Mouse (Mus musculus) CH12.LX (cell line): ENCODE measurements around the gene Cst6. TPM values are rescaled to one million over a fixed set of nuclear protein-coding genes. Genes with fewer than 3 reads are reported as not detected.

Experiments used
- DNase-seq: peaks from one replicate; pipeline ENCODE4 v3.0.0-alpha.2; 2013; ENCODE audit errors: extremely low read depth
- H3K27ac ChIP-seq: 2 replicates; pipeline ENCODE4 v1.5.1; 2012; ENCODE audit warnings: low read depth, mild to moderate bottlenecking, control low read depth, moderate library complexity; ENCODE audit not compliant: insufficient read depth
- H3K27me3 ChIP-seq: replicated peaks from 2 replicates; pipeline ENCODE3; 2012; ENCODE audit warnings: inconsistent platforms
- H3K36me3 ChIP-seq, 2 experiments: replicated peaks in 1 of 2; 2 replicates each; pipeline versions ENCODE3 to v1.6.1; 2012; ENCODE audit warnings: inconsistent platforms in 1 of 2, low read length in 1 of 2, mild to moderate bottlenecking in 1 of 2, mixed read lengths in 1 of 2, moderate library complexity in 1 of 2; ENCODE audit not compliant: control insufficient read depth in 1 of 2, insufficient read depth in 1 of 2
- H3K4me1 ChIP-seq, 2 experiments: 2 replicates each; pipeline ENCODE4 v1.6.1; 2012; ENCODE audit warnings: inconsistent platforms in 1 of 2, moderate library complexity in 1 of 2; ENCODE audit not compliant: insufficient read depth in 2 of 2, control insufficient read depth in 1 of 2
- H3K4me2 ChIP-seq: 2 replicates; pipeline ENCODE4 v1.6.1; 2012; ENCODE audit warnings: low read depth, mild to moderate bottlenecking, control low read depth; ENCODE audit not compliant: poor library complexity, insufficient read depth, severe bottlenecking
- H3K4me3 ChIP-seq, 3 experiments: fragments of 150-350 bp in 1 of 3; sonication (generic) in 1 of 3; replicated peaks in 1 of 3; 2 replicates each; pipeline versions ENCODE3 to v1.5.1; 2011 to 2012; ENCODE audit warnings: low read depth in 2 of 3, low read length in 2 of 3, mild to moderate bottlenecking in 2 of 3, moderate library complexity in 2 of 3, control low read depth in 1 of 3, improper control_type of control experiment in 1 of 3, inconsistent platforms in 1 of 3, mixed read lengths in 1 of 3; ENCODE audit not compliant: poor library complexity in 1 of 3
- H3K79me2 ChIP-seq: replicated peaks from 2 replicates; pipeline ENCODE4 v1.6.1; 2012; ENCODE audit warnings: mild to moderate bottlenecking, moderate library complexity; ENCODE audit not compliant: control insufficient read depth, poor library complexity, insufficient read depth, severe bottlenecking; ENCODE audit errors: extremely low read depth
- H3K9ac ChIP-seq: 2 replicates; pipeline ENCODE4 v1.6.1; 2012; ENCODE audit warnings: low read depth, mild to moderate bottlenecking, control low read depth, moderate library complexity; ENCODE audit not compliant: insufficient read depth
- H3K9me3 ChIP-seq: replicated peaks from 2 replicates; pipeline ENCODE3; 2012; ENCODE audit warnings: low read length, inconsistent platforms, mixed read lengths
- BHLHE40 ChIP-seq: IDR thresholded peaks from 2 replicates; pipeline ENCODE4 v1.6.1; 2011; ENCODE audit warnings: mild to moderate bottlenecking, low read depth, low read length, improper control_type of control experiment
- CHD1 ChIP-seq: IDR thresholded peaks from 2 replicates; pipeline ENCODE4 v1.6.1; 2012; ENCODE audit warnings: low read depth, low read length, improper control_type of control experiment, inconsistent platforms
- CTCF ChIP-seq, 2 experiments: IDR thresholded peaks in 1 of 2; conservative IDR thresholded peaks in 1 of 2; 2 replicates each; pipeline ENCODE4 v1.5.1; 2011 to 2012; ENCODE audit warnings: low read depth in 2 of 2, low read length in 2 of 2, improper control_type of control experiment in 1 of 2, inconsistent platforms in 1 of 2, mild to moderate bottlenecking in 1 of 2, moderate library complexity in 1 of 2
- ELF1 ChIP-seq: IDR thresholded peaks from 2 replicates; pipeline ENCODE4 v1.6.1; 2014; ENCODE audit warnings: low read depth, mild to moderate bottlenecking, inconsistent platforms, low read length, improper control_type of control experiment
- HCFC1 ChIP-seq: IDR thresholded peaks from 2 replicates; pipeline ENCODE4 v1.6.1; 2012; ENCODE audit warnings: low read depth, mild to moderate bottlenecking, inconsistent platforms, low read length, improper control_type of control experiment
- MAZ ChIP-seq: IDR thresholded peaks from 2 replicates; pipeline ENCODE4 v1.6.1; 2012; ENCODE audit warnings: low read depth, mild to moderate bottlenecking, inconsistent platforms, low read length, improper control_type of control experiment, moderate library complexity
- MXI1 ChIP-seq: IDR thresholded peaks from 2 replicates; pipeline ENCODE4 v1.6.1; 2011; ENCODE audit warnings: mild to moderate bottlenecking, low read depth, low read length, improper control_type of control experiment
- MYC ChIP-seq: IDR thresholded peaks from 2 replicates; pipeline ENCODE4 v1.6.1; 2011; ENCODE audit warnings: low read depth, mild to moderate bottlenecking, improper control_type of control experiment, low read length
- NELFE ChIP-seq: IDR thresholded peaks from 2 replicates; pipeline ENCODE4 v1.6.1; 2011; ENCODE audit warnings: low read depth, low read length, improper control_type of control experiment
- POLR2AphosphoS2 ChIP-seq: IDR thresholded peaks from 2 replicates; pipeline ENCODE4 v1.6.1; 2011; ENCODE audit warnings: low read depth, low read length, improper control_type of control experiment
- RCOR1 ChIP-seq: conservative IDR thresholded peaks from 2 replicates; pipeline ENCODE4 v1.6.1; 2012; ENCODE audit warnings: low read depth, mild to moderate bottlenecking, inconsistent platforms, low read length, improper control_type of control experiment
- SMC3 ChIP-seq: IDR thresholded peaks from 2 replicates; pipeline ENCODE4 v1.6.1; 2011; ENCODE audit warnings: low read depth, low read length, improper control_type of control experiment
- UBTF ChIP-seq: IDR thresholded peaks from 2 replicates; pipeline ENCODE4 v1.6.1; 2012; ENCODE audit warnings: low read depth, mild to moderate bottlenecking, inconsistent platforms, low read length, improper control_type of control experiment, moderate library complexity
- USF2 ChIP-seq: conservative IDR thresholded peaks from 2 replicates; pipeline ENCODE4 v1.6.1; 2011; ENCODE audit warnings: low read depth, low read length, improper control_type of control experiment
- ZNF384 ChIP-seq: IDR thresholded peaks from 2 replicates; pipeline ENCODE4 v1.6.1; 2012; ENCODE audit warnings: low read depth, low read length, improper control_type of control experiment, inconsistent platforms
- dilution Hi-C: fragments of 300-500 bp; cut with MboI; formaldehyde crosslinking; loops from 2 replicates; pipeline ENCODE4 v1.14.3; 2020; ENCODE audit warnings: low sequenced_read_pairs; ENCODE audit not compliant: extremely low pct_unique_long_range_greater_than_20kb, extremely low pct_ligation_motif_present
- in situ Hi-C: fragments of 300-500 bp; cut with MboI; formaldehyde crosslinking; loops from 3 replicates; pipeline ENCODE4 v1.14.3; 2019; ENCODE audit warnings: low sequenced_read_pairs, low pct_ligation_motif_present, low pct_unique_long_range_greater_than_20kb, mixed read lengths
- polyA plus RNA-seq: library from polyadenylated mRNA; unstranded; fragments of >175 nt; gene quantifications from 2 replicates; pipeline ENCODE4 v1.2.1, GENCODE M21; 2012; ENCODE audit warnings: low read depth; ENCODE audit not compliant: insufficient read length
- total RNA-seq, 2 experiments: library from RNA; depleted of rRNA; stranded (reverse); fragments of 300-350 nt in 1 of 2; fragments of >200 nt in 1 of 2; gene quantifications; 2 replicates each; pipeline ENCODE4 v1.2.3; 2012 to 2014

The Cst6 gene
- total and polyA plus RNA-seq, 3 experiments: 1.9 TPM; not detected in 2

DNA sequence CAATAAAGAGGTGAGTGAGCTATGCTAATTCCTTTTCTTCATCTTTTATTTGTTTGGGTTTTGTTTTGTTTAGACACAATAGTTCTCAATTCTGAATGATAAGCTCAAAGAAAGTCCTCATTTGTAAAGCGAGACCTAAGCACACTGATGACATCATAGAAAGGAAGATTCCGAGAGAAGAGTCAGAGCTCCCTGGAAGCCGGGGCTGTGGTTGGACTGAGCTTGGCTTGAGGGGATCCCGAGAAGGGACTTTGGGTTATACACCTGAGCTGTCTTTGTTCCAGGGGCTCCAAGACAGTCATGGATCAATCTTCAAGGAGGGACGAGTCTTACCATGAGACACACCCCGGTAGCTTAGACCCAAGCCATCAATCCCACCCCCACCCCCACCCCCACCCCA is 13.9 kb downstream of the Cst6 start, which contains the start of gene Catsper1:
TSS of gene Catsper1 (plus strand) at position 301 of the 400 bp plus-strand sequence.
- H3K27me3 ChIP-seq: no peaks in the 10 kb centered on the region
- no peaks in the 10 kb centered on the region for H3K79me2 ChIP-seq
- H3K4me1 ChIP-seq: peaks cover 3 to 4% of the 10 kb centered on the region in 2 experiments; a peak in 2 of 4 replicates
- TF ChIP-seq CTCF (conservative IDR thresholded peaks at IDR 0.05 in 1 of 2, IDR thresholded peaks at IDR 0.05 in 1 of 2; ENCODE audit: low read depth in 2 of 2, low read length in 2 of 2): no peak
- TF ChIP-seq USF2: no peak
- TF ChIP-seq ZNF384: no peak
- TF ChIP-seq HCFC1: no peak
- TF ChIP-seq BHLHE40: no peak
- TF ChIP-seq NELFE: no peak
- TF ChIP-seq MXI1: no peak
- TF ChIP-seq ELF1: no peak
- TF ChIP-seq CHD1: no peak
- H3K36me3 ChIP-seq: no peaks in the 10 kb centered on the region
- H3K4me3 ChIP-seq: no peak within 1 kb of the TSS
- H3K4me2 ChIP-seq: no peak within 1 kb of the TSS
- dilution Hi-C loops (no loop called here), in situ Hi-C loops (loop anchor here (5.0 kb wide), 2 partner anchors 33 to 67 kb away; partner anchors contain the start of gene Tsga10ip)
- no peak for DNase-seq
- no peak within 1 kb of the TSS for H3K9ac ChIP-seq
- H3K9me3 ChIP-seq: no peaks in the 10 kb centered on the region
- no peak within 1 kb of the TSS for H3K27ac ChIP-seq

DNA sequence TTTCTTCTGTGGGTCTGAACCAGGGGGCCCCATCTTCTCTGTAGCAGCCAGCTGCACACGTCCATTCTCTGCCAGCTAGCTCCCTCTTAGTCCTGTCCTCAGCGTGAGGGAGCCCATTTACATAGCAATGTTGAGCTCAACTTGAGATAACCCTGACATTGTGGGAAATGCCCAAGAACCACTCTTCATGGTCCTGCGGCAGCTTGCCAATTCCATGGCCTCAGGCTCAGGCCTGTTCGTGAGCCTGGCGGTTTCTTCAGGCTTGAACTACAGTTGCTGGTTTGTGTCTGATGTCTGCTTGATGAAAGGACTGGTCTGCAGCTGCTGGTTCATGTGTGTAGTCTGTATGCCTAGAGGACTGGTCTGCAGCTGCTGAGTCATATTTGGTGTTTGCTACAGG is 14.6 kb downstream of the Cst6 start:
- in situ Hi-C loops: loop anchor here (5.0 kb wide), 2 partner anchors 32 to 68 kb away; partner anchors contain the start of gene Tsga10ip
- H3K9me3 ChIP-seq: no peaks in the 10 kb centered on the region
- no peaks in the 10 kb centered on the region for H3K79me2 ChIP-seq
- TF ChIP-seq SMC3 (no peak), MAZ (no peak), BHLHE40 (no peak), RCOR1 (no peak), POLR2AphosphoS2 (no peak), UBTF (no peak), NELFE (no peak), ELF1 (no peak), MYC (no peak)
- TF ChIP-seq, all 38 proteins: peak for 0
- dilution Hi-C loops: no loop called here
- Histone ChIP-seq H3K27me3 (no peaks in the 10 kb centered on the region), H3K4me3 (no peak overlapping the region), H3K4me1 (peaks cover 3 to 4% of the 10 kb centered on the region in 2 experiments; a peak in 2 of 4 replicates), H3K4me2 (no peak overlapping the region), H3K9ac (no peak overlapping the region), H3K36me3 (no peaks in the 10 kb centered on the region), H3K27ac (no peak overlapping the region)
- no peak for DNase-seq
